Mouse (Mus musculus) liver, embryonic 18 days (tissue): ENCODE results near the gene Echdc2. TPM values are rescaled to one million over a fixed set of nuclear protein-coding genes. Genes with fewer than 3 reads are reported as not detected.

Experiments
- polyA plus RNA-seq: library from polyadenylated mRNA; depleted of rRNA; stranded (reverse); fragments of >200 nt; gene quantifications from 2 replicates; pipeline ENCODE4 v1.2.3, GENCODE M21; 2012; rRNA removed

The Echdc2 gene
- polyA plus RNA-seq: 105 and 120 TPM in 2 replicates

GRCm38 (mm10) chr4:108165152-108165895, at the start of gene Echdc2:
Echdc2 (plus strand) TSS chr4:108165437.

GRCm38 (mm10) chr4:108144880-108145279, 20.4 kb upstream of the Echdc2 start, which contains the start of gene Scp2:
Scp2 (minus strand) TSS chr4:108144998.

GRCm38 (mm10) chr4:108217332-108218179, 52.3 kb downstream of the Echdc2 start, which contains the start of gene Zyg11a:
Zyg11a (minus strand) TSS chr4:108218048.

Other genes with a start within 250 kb of the Echdc2 start
- gene Cpt2, start 241.8 kb upstream of the Echdc2 start, polyA plus RNA-seq: 40.7 and 43.4 TPM in 2 replicates
- gene Slc1a7, start 197.1 kb upstream of the Echdc2 start, polyA plus RNA-seq: 0.03 and 0.10 TPM in 2 replicates
- 0.72 and 0.89 TPM in 2 replicates for gene Podn, start 69.0 kb upstream of the Echdc2 start, polyA plus RNA-seq
- gene Scp2, start 20.4 kb upstream of the Echdc2 start, polyA plus RNA-seq: 717 and 827 TPM in 2 replicates
- gene Zyg11a, start 52.6 kb downstream of the Echdc2 start, polyA plus RNA-seq: 0.96 and 1.3 TPM in 2 replicates
- gene Zyg11b, start 135.7 kb downstream of the Echdc2 start, polyA plus RNA-seq: 3.4 and 4.0 TPM in 2 replicates
- 16.3 and 22.9 TPM in 2 replicates for gene Coa7, start 162.7 kb downstream of the Echdc2 start, polyA plus RNA-seq
- 1.3 and 3.0 TPM in 2 replicates for gene Shisal2a, start 217.9 kb downstream of the Echdc2 start, polyA plus RNA-seq
- 11.9 and 14.0 TPM in 2 replicates for gene Gpx7, start 241.5 kb downstream of the Echdc2 start, polyA plus RNA-seq